ENCODE assay signal across 8 mouse cellular contexts in the genomic region with DNA sequence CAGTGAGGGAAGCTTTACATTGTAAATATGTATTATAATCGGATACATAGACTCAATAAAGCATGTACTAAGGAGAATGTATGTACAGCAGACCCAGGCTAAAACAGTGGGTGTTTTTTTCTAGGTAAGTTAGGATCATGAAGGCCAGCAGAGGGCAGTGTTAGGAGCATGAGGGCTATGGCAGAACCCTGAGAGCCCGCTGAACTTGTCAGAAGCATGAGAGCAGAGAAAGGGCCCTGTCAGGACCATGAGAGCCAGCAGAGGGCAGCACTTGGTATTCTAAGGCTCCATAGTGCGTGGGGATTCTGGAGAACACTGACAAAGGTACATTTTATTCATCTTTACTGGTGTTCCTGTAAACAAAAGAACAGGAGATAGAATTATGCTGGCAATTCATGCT. TPM values are rescaled to one million over a fixed set of nuclear protein-coding genes. Genes with fewer than 3 reads are reported as not detected.
DNase-seq lines count a peak whose midpoint lies in the region; ATAC-seq and TF ChIP-seq lines count a peak whose summit lies in the region.

No protein-coding gene starts in this region.

- POLR2A ChIA-PET in Patski (lab: Charles Lee), result no interaction called here

- H3K27ac ChIP-seq in hindbrain, embryonic 14.5 days, result peak overlapping the region; percentile 52; the same call in 1 of the 2 replicates

- in situ Hi-C loops in Patski (cut with MboI; ENCODE audit: low pct_unique_long_range_greater_than_20kb), result no loop called here

- H3K4me1 ChIP-seq in hindbrain, embryonic 14.5 days (replicated peaks; ENCODE audit: control insufficient read depth, insufficient read depth, low read length), result peaks cover 10% of the 10 kb centered on the region

- H3K9me3 ChIP-seq in hindbrain, embryonic 14.5 days (ENCODE audit: control insufficient read depth, low read length), result no peaks in the 10 kb centered on the region

- peak; percentile 97 for ATAC-seq in Patski
- ATAC-seq in hindbrain, embryonic 14.5 days (ENCODE audit: low FRiP score), result peak; percentile 88

- no peak overlapping the region for H3K4me2 ChIP-seq in hindbrain, embryonic 14.5 days (replicated peaks)

- no peak overlapping the region for H3K4me3 ChIP-seq in hindbrain, embryonic 14.5 days (replicated peaks; ENCODE audit: low read length)

- no peak overlapping the region for H3K9ac ChIP-seq in hindbrain, embryonic 14.5 days

- no peaks in the 10 kb centered on the region for H3K27me3 ChIP-seq in Patski
- H3K27me3 ChIP-seq in hindbrain, embryonic 14.5 days (ENCODE audit: control insufficient read depth, insufficient read depth, low read length), result no peaks in the 10 kb centered on the region

- H3K36me3 ChIP-seq in hindbrain, embryonic 14.5 days (replicated peaks; ENCODE audit: control insufficient read depth, insufficient read depth), result peaks cover 29% of the 10 kb centered on the region

- DNase-seq in Patski (ENCODE audit: low read depth, low spot score), result peak; percentile 68
- DNase-seq in cerebellum, postnatal 14 days, result peak; percentile 94 to 98
- DNase-seq in frontal cortex, postnatal 14 days (ENCODE audit: low spot score in 2 of 2), result peak; percentile 86 to 88
- DNase-seq in hindbrain, embryonic 14.5 days (ENCODE audit: low spot score), result peak; percentile 98
- DNase-seq in layer of hippocampus, postnatal 25 days (ENCODE audit: extremely low spot score in 1 of 2, low spot score in 1 of 2), result peak; percentile 75 to 94
- peak; percentile 97 for DNase-seq in lung, postnatal 14 days
- DNase-seq in retina, embryonic 14.5 days (ENCODE audit: low spot score), result peak; percentile 100
- peak; percentile 90 to 91 for DNase-seq in thymus, postnatal 36 days

- TF ChIP-seq CTCF in Patski (IDR thresholded peaks at IDR 0.05), result peak; percentile 99

- 3% methylated on average over 3 of the region's 3 CpGs for WGBS in hindbrain, embryonic 14.5 days

- CTCF ChIA-PET in Patski (lab: Charles Lee), result interaction anchor here (1.1 to 1.7 kb wide), 6 partner anchors 9 to 71 kb away, joined by 3 to 6 read pairs (median 5); no protein-coding TSS in a partner anchor

RNA-seq across cellular contexts. Expression of gene Ndufs1, which starts 4.4 kb away (rescaled TPM):
- polyA plus RNA-seq in Patski (2021), result 203 TPM
- 153 and 159 TPM in 2 replicates for polyA plus RNA-seq in hindbrain, embryonic 14.5 days (2014; fragmentation: Nextera tagmentation; extraction: Ambion mirVana)
- total RNA-seq in layer of hippocampus, postnatal 25 days (2021), result 100 to 1,000 TPM; 155 to 160 TPM

RNA-seq across cellular contexts. Expression of gene Eef1b2, which starts 4.4 kb away (rescaled TPM):
- 1,117 TPM for polyA plus RNA-seq in Patski (2021)
- 487 and 490 TPM in 2 replicates for polyA plus RNA-seq in hindbrain, embryonic 14.5 days (2014; fragmentation: Nextera tagmentation; extraction: Ambion mirVana)
- 100 to 1,000 TPM; 331 to 395 TPM for total RNA-seq in layer of hippocampus, postnatal 25 days (2021)

RNA-seq across cellular contexts. Expression of gene Gpr1, which starts 33.3 kb away (rescaled TPM):
- not detected for polyA plus RNA-seq in Patski (2021)
- polyA plus RNA-seq in hindbrain, embryonic 14.5 days (2014; fragmentation: Nextera tagmentation; extraction: Ambion mirVana), result 0.35 and 0.63 TPM in 2 replicates
- under 1 TPM; 0.38 to 0.52 TPM for total RNA-seq in layer of hippocampus, postnatal 25 days (2021)
